In the genomic region with DNA sequence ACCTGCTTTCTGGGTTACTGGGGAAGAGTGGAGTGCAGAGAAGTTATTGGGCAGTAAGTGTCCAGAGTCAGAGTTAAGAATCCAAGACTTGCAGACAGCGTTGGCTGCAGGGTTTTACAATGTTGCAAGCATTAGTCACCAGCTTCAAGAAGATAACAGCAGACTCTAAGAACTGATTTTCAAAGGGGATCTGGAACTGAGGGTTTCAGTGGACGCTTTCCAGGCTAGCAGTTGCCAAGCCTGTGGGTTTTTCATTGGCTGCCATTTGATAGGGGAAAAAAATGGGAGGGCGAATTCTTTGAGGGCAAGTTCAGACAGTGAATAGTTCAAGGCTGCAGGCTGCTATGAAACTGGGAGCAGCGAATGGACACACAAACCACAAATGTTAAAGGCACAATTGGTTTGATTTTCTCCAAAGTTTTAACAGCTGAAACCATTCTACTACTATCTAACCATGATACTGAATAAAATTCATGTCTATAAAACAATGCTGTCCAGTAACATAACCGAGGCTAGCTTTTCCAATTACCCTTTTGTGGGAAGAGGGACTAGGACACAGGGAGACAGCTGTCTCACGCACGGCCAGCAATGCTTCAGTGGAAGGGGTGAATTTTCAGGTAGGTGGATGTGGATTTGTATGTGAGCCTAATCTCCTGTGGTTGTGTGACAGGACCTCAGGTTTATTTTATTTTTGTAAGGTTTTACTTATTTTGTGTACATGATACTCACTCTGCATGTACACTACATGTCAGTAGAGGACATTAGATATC, we compare ENCODE assay signal across 10 mouse cellular contexts.
DNase-seq lines count a peak whose midpoint lies in the region; ATAC-seq and TF ChIP-seq lines count a peak whose summit lies in the region.
"Had no signal": no experiment of that assay in that cellular context is flagged by ENCODE, and none has a peak within 500 bp of the region (broad histone marks: within the 10 kb centered on the region; RNA-seq: fewer than 3 reads in every experiment).

No protein-coding gene starts in this region.

- CTCF ChIA-PET in Patski (lab: Charles Lee): interaction anchor here (0.9 to 1.2 kb wide), 4 partner anchors 8 to 30 kb away, joined by 3 to 4 read pairs (median 4); no protein-coding TSS in a partner anchor

- POLR2A ChIA-PET in Patski (lab: Charles Lee): interaction anchor here (0.9 to 1.0 kb wide), 2 partner anchors 9 to 121 kb away, joined by 3 to 4 read pairs; no protein-coding TSS in a partner anchor

- no peak overlapping the region for H3K4me2 ChIP-seq in heart, embryonic 13.5 days
- no peak overlapping the region for H3K4me2 ChIP-seq in lung, embryonic 16.5 days (ENCODE audit: low read depth, low read length)

- H3K27me3 ChIP-seq in Patski: no peaks in the 10 kb centered on the region
- H3K27me3 ChIP-seq in heart, embryonic 13.5 days (replicated peaks): no peaks in the 10 kb centered on the region
- H3K27me3 ChIP-seq in lung, embryonic 16.5 days (ENCODE audit: control insufficient read depth, insufficient read depth, low read depth, low read length): no peaks in the 10 kb centered on the region
- H3K27me3 ChIP-seq in forebrain, embryonic 10.5 days (ENCODE audit: poor library complexity, severe bottlenecking): no peaks in the 10 kb centered on the region
- H3K27me3 ChIP-seq: megakaryocyte, embryonic 14.5 days had no signal

- 47% methylated on average over 7 of the region's 7 CpGs for WGBS in heart, embryonic 13.5 days
- WGBS in lung, embryonic 16.5 days: 59% methylated on average over 7 of the region's 7 CpGs
- 88% methylated on average over 7 of the region's 7 CpGs for WGBS in forebrain, embryonic 10.5 days

- DNase-seq in 3134 (ENCODE audit: extremely low read depth, insufficient read length, low spot score) (peak; percentile 66), Patski (ENCODE audit: low read depth, low spot score) (peak; percentile 63)
- no peak for DNase-seq in frontal cortex, postnatal 36 days (ENCODE audit: low spot score in 2 of 2)
- DNase-seq in cerebellum, postnatal 4 days (ENCODE audit: low spot score in 2 of 2): no peak
- DNase-seq in forebrain, embryonic 10.5 days (ENCODE audit: extremely low spot score, low spot score): no peak
- DNase-seq: cerebellum, postnatal 25 days had no signal

- peak; percentile 70 for ATAC-seq in Patski
- ATAC-seq in heart, embryonic 13.5 days (ENCODE audit: extremely low read depth, insufficient number of reproducible peaks, low FRiP score, low TSS enrichment): no peak
- ATAC-seq in lung, embryonic 16.5 days (ENCODE audit: low read depth): peak; percentile 67; the same call in 1 of the 2 replicates
- ATAC-seq in frontal cortex, adult (ENCODE audit: low TSS enrichment): no peak

- no peak overlapping the region for H3K9ac ChIP-seq in heart, embryonic 13.5 days
- no peak overlapping the region for H3K9ac ChIP-seq in lung, embryonic 16.5 days (ENCODE audit: low read length)

- no peak overlapping the region for H3K4me3 ChIP-seq in heart, embryonic 13.5 days
- no peak overlapping the region for H3K4me3 ChIP-seq in lung, embryonic 16.5 days (ENCODE audit: low read length)
- H3K4me3 ChIP-seq in forebrain, embryonic 10.5 days: no peak overlapping the region
- H3K4me3 ChIP-seq: megakaryocyte, embryonic 14.5 days had no signal

- no peaks in the 10 kb centered on the region for H3K9me3 ChIP-seq in heart, embryonic 13.5 days
- H3K9me3 ChIP-seq in lung, embryonic 16.5 days (ENCODE audit: control insufficient read depth, low read length): no peaks in the 10 kb centered on the region
- H3K9me3 ChIP-seq in forebrain, embryonic 10.5 days: no peaks in the 10 kb centered on the region
- H3K9me3 ChIP-seq: megakaryocyte, embryonic 14.5 days had no signal

- H3K36me3 ChIP-seq in heart, embryonic 13.5 days: no peaks in the 10 kb centered on the region
- H3K36me3 ChIP-seq in lung, embryonic 16.5 days (ENCODE audit: control insufficient read depth, insufficient read depth, low read length): no peaks in the 10 kb centered on the region
- H3K36me3 ChIP-seq in forebrain, embryonic 10.5 days (replicated peaks): no peaks in the 10 kb centered on the region

- TF ChIP-seq CTCF in Patski (IDR thresholded peaks at IDR 0.05): no peak

- peak overlapping the region; percentile 75 for H3K27ac ChIP-seq in heart, embryonic 13.5 days (replicated peaks)
- H3K27ac ChIP-seq in lung, embryonic 16.5 days (ENCODE audit: low read length): no peak overlapping the region
- H3K27ac ChIP-seq in forebrain, embryonic 10.5 days: no peak overlapping the region

- in situ Hi-C loops in Patski (cut with MboI; ENCODE audit: low pct_unique_long_range_greater_than_20kb): no loop called here

- H3K4me1 ChIP-seq in heart, embryonic 13.5 days: peaks cover 50% of the 10 kb centered on the region
- H3K4me1 ChIP-seq in lung, embryonic 16.5 days (replicated peaks; ENCODE audit: control insufficient read depth, insufficient read depth, low read length): peaks cover 7% of the 10 kb centered on the region
- H3K4me1 ChIP-seq in forebrain, embryonic 10.5 days: peaks cover 13% of the 10 kb centered on the region

Comparison
In these comparisons a context has a peak if more than half of its experiments do, and no peak if none do; other contexts are left out.
1. DNase-seq: peak in 3134 (single experiment) and Patski (single experiment); none in frontal cortex, postnatal 36 days (0 of 2), cerebellum, postnatal 4 days (0 of 2) and forebrain, embryonic 10.5 days (single experiment).
2. ATAC-seq: peak in Patski (single experiment) and lung, embryonic 16.5 days (single experiment); none in heart, embryonic 13.5 days (single experiment) and frontal cortex, adult (single experiment).